In genomic region chr2:157353183-157353582, GRCm38 (mm10) we compare ENCODE assay signal across 44 mouse cellular contexts. TPM values are rescaled to one million over a fixed set of nuclear protein-coding genes. Genes with fewer than 3 reads are reported as not detected.
"Had no signal": no experiment of that assay in that cellular context is flagged by ENCODE, and none has a peak within 500 bp of the region (broad histone marks: within the 10 kb centered on the region; RNA-seq: fewer than 3 reads in every experiment).

No protein-coding gene starts in this region.

- H3K27me3 ChIP-seq: limb, embryonic 12.5 days; limb, embryonic 13.5 days; limb, embryonic 15.5 days; lung, embryonic 15.5 days; midbrain, embryonic 12.5 days; midbrain, embryonic 13.5 days; midbrain, embryonic 15.5 days; neural tube, embryonic 12.5 days had no signal

- H3K4me2 ChIP-seq: limb, embryonic 12.5 days; limb, embryonic 13.5 days; limb, embryonic 15.5 days; liver, embryonic 12.5 days; liver, embryonic 13.5 days; liver, embryonic 15.5 days; lung, embryonic 14.5 days; lung, embryonic 15.5 days; midbrain, embryonic 11.5 days; midbrain, embryonic 12.5 days; midbrain, embryonic 13.5 days; midbrain, embryonic 15.5 days; neural tube, embryonic 12.5 days had no signal

- H3K27ac ChIP-seq: left cerebral cortex, adult 2 months; limb, embryonic 15.5 days; liver, embryonic 12.5 days; liver, embryonic 13.5 days; liver, embryonic 14.5 days; liver, embryonic 15.5 days; lung, embryonic 15.5 days; macrophage; midbrain, embryonic 10.5 days; midbrain, embryonic 12.5 days; midbrain, embryonic 15.5 days; neural tube, embryonic 12.5 days had no signal

- H3K9me3 ChIP-seq: limb, embryonic 10.5 days; limb, embryonic 12.5 days; limb, embryonic 13.5 days; limb, embryonic 15.5 days; liver, embryonic 13.5 days; liver, embryonic 15.5 days; lung, embryonic 15.5 days; midbrain, embryonic 10.5 days; midbrain, embryonic 12.5 days; midbrain, embryonic 15.5 days; neural tube, embryonic 12.5 days had no signal

- H3K36me3 ChIP-seq: limb, embryonic 10.5 days; limb, embryonic 12.5 days; limb, embryonic 13.5 days; limb, embryonic 15.5 days; liver, embryonic 12.5 days; liver, embryonic 13.5 days; liver, embryonic 15.5 days; lung, embryonic 15.5 days; midbrain, embryonic 10.5 days; midbrain, embryonic 12.5 days; midbrain, embryonic 13.5 days; midbrain, embryonic 15.5 days; neural tube, embryonic 12.5 days had no signal

- H3K4me1 ChIP-seq: liver, embryonic 12.5 days; liver, embryonic 13.5 days; liver, embryonic 15.5 days; lung, embryonic 15.5 days had no signal

- ATAC-seq: liver, embryonic 12.5 days; liver, postnatal 0 days; lung, postnatal 0 days; midbrain, embryonic 13.5 days; midbrain, embryonic 15.5 days; midbrain, embryonic 16.5 days had no signal

- H3K9ac ChIP-seq: limb, embryonic 12.5 days; limb, embryonic 13.5 days; limb, embryonic 15.5 days; liver, embryonic 12.5 days; liver, embryonic 13.5 days; liver, embryonic 14.5 days; liver, embryonic 15.5 days; liver, postnatal 0 days; lung, embryonic 14.5 days; lung, embryonic 15.5 days; midbrain, embryonic 12.5 days; midbrain, embryonic 13.5 days; midbrain, embryonic 15.5 days; neural tube, embryonic 12.5 days had no signal

- H3K4me3 ChIP-seq: left cerebral cortex, adult 2 months; limb, embryonic 10.5 days; limb, embryonic 12.5 days; limb, embryonic 13.5 days; limb, embryonic 15.5 days; liver, embryonic 12.5 days; liver, embryonic 13.5 days; liver, embryonic 15.5 days; lung, embryonic 15.5 days; megakaryocyte, embryonic 14.5 days; midbrain, embryonic 10.5 days; midbrain, embryonic 12.5 days; midbrain, embryonic 13.5 days; midbrain, embryonic 15.5 days; myocyte; neural tube, embryonic 12.5 days had no signal

- DNase-seq: left cerebral cortex, postnatal 4 days; liver, embryonic 13.5 days; liver, postnatal 0 days; lung, adult 18-20 months; lung, adult 2 months; lung, embryonic 14.5 days; lung, postnatal 10 days; lung, postnatal 14 days; lung, postnatal 36 days; lung, postnatal 4 days; midbrain, embryonic 14.5 days had no signal

RNA-seq across cellular contexts. Expression of gene Ghrh, which starts 5.9 kb away (rescaled TPM):
- total RNA-seq: left cerebral cortex, adult 18-20 months; left cerebral cortex, adult 2 months; left cerebral cortex, postnatal 10 days; left cerebral cortex, postnatal 14 days; left cerebral cortex, postnatal 25 days; left cerebral cortex, postnatal 36 days; left cerebral cortex, postnatal 4 days; liver, adult 2 months; megakaryocyte progenitor cell, adult 5-6 weeks; megakaryocyte-erythroid progenitor cell, adult 5-6 weeks; monocyte, adult 5-6 weeks had no signal
- polyA plus RNA-seq: limb, embryonic 10.5 days; limb, embryonic 11.5 days; limb, embryonic 12.5 days; limb, embryonic 13.5 days; limb, embryonic 15.5 days; liver, adult 2 months; liver, embryonic 12.5 days; liver, embryonic 13.5 days; liver, embryonic 16.5 days; liver, postnatal 0 days; lung, adult 2 months; lung, embryonic 14.5 days; lung, embryonic 15.5 days; lung, embryonic 16.5 days; macrophage; myocyte; neural tube, embryonic 11.5 days; neural tube, embryonic 12.5 days had no signal
